Comparison of ENCODE assay signal across 8 mouse cellular contexts in the genomic region with DNA sequence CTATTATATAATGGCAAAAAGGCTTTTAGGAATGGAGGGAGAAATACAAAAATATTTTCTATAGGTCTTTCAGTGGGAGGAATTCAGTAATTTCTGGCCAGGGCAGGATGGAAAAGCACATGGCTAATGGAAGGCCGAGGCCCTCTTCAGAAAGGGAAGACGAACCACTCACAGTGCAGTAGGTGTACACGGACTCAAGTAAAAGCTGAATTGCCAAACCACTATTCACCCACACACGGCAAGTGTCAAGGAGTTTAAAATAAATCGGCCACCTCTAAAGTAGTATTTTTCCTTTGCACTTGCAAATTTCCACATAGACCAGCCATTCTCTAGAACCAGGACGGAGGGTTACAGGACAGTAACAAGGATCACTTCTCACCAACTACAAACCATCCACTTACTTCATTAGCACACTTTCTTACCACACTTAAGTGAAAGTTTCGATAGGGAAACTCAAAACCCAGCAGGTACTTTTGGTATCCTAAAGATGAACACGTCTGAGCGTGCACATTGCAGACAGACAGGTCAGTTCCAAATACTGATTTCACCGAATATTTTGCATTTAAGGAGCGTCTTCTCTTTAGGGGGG. TPM values are rescaled to one million over a fixed set of nuclear protein-coding genes. Genes with fewer than 3 reads are reported as not detected.
DNase-seq lines count a peak whose midpoint lies in the region; ATAC-seq and TF ChIP-seq lines count a peak whose summit lies in the region.

No protein-coding gene starts in this region.

- H3K4me1 ChIP-seq in embryonic facial prominence, embryonic 10.5 days: peaks cover 13% of the 10 kb centered on the region
- H3K4me1 ChIP-seq in midbrain, postnatal 0 days (ENCODE audit: insufficient read depth, low read length): no peaks in the 10 kb centered on the region; the same call in 1 of the 2 replicates

- TF ChIP-seq CTCF in left cerebral cortex, adult 2 months (IDR thresholded peaks at IDR 0.05): no peak
- TF ChIP-seq CTCF in midbrain, postnatal 0 days (IDR thresholded peaks at IDR 0.05): no peak

- ATAC-seq in inflammation-experienced regulatory T-cells, adult 6 months: peak; percentile 13
- ATAC-seq in midbrain, postnatal 0 days (ENCODE audit: low FRiP score): no peak

- peak overlapping the region; percentile 60 for H3K4me2 ChIP-seq in midbrain, postnatal 0 days (ENCODE audit: low read depth, low read length, poor library complexity, severe bottlenecking)

- H3K27me3 ChIP-seq in embryonic facial prominence, embryonic 10.5 days (replicated peaks; ENCODE audit: low read depth, poor library complexity, severe bottlenecking): no peaks in the 10 kb centered on the region
- H3K27me3 ChIP-seq in midbrain, postnatal 0 days (ENCODE audit: insufficient read depth, low read length): no peaks in the 10 kb centered on the region

- peak overlapping the region; percentile 100 for H3K9ac ChIP-seq in midbrain, postnatal 0 days (replicated peaks; ENCODE audit: low read length, poor library complexity, severe bottlenecking)

- peak overlapping the region; percentile 96 for H3K27ac ChIP-seq in left cerebral cortex, adult 2 months
- H3K27ac ChIP-seq in embryonic facial prominence, embryonic 10.5 days (replicated peaks): peak overlapping the region; percentile 100
- H3K27ac ChIP-seq in midbrain, postnatal 0 days (ENCODE audit: low read depth, low read length): peak overlapping the region; percentile 99; the same call in 1 of the 2 replicates

- WGBS in embryonic facial prominence, embryonic 10.5 days: 29% methylated on average over 11 of the region's 11 CpGs
- WGBS in midbrain, postnatal 0 days: 6% methylated on average over 11 of the region's 11 CpGs

- no peaks in the 10 kb centered on the region for H3K9me3 ChIP-seq in embryonic facial prominence, embryonic 10.5 days
- no peaks in the 10 kb centered on the region for H3K9me3 ChIP-seq in midbrain, postnatal 0 days (ENCODE audit: low read length)

- intact Hi-C loops in left cerebral cortex, adult 2 months (cut with DNase I): loop anchor here (2.0 to 10.0 kb wide), 4 partner anchors 34 to 222 kb away; no protein-coding TSS in a partner anchor

- peak overlapping the region; percentile 98 for H3K4me3 ChIP-seq in left cerebral cortex, adult 2 months
- H3K4me3 ChIP-seq in embryonic facial prominence, embryonic 10.5 days: peak overlapping the region; percentile 100
- peak overlapping the region; percentile 100 for H3K4me3 ChIP-seq in midbrain, postnatal 0 days (ENCODE audit: low read depth, low read length)

- H3K36me3 ChIP-seq in embryonic facial prominence, embryonic 10.5 days (replicated peaks): peaks cover 45% of the 10 kb centered on the region
- no peaks in the 10 kb centered on the region for H3K36me3 ChIP-seq in midbrain, postnatal 0 days (ENCODE audit: insufficient read depth, low read length)

- no peak for DNase-seq in left cerebral cortex, adult 2 months (ENCODE audit: extremely low spot score in 1 of 2, low spot score in 2 of 2)
- DNase-seq in left cerebral cortex, adult 11 months (ENCODE audit: low spot score): no peak
- DNase-seq in embryonic facial prominence, embryonic 10.5 days (ENCODE audit: low spot score): no peak
- no peak for DNase-seq in midbrain, postnatal 0 days (ENCODE audit: low spot score)
- no peak for DNase-seq in adrenal gland, adult 18-20 months (ENCODE audit: low spot score in 2 of 2)
- DNase-seq in adrenal gland, postnatal 4 days (ENCODE audit: low spot score in 2 of 2): no peak
- no peak for DNase-seq in layer of hippocampus, postnatal 14 days (ENCODE audit: low spot score in 2 of 2)

RNA-seq across cellular contexts. Expression of a gene that starts 1.2 kb away (rescaled TPM):
- total RNA-seq in left cerebral cortex, adult 2 months (2021): 10 to 100 TPM; 66.9 to 67.5 TPM
- 78.0 and 79.7 TPM in 2 replicates for polyA plus RNA-seq in embryonic facial prominence, embryonic 10.5 days (2016; fragmentation: Nextera tagmentation; extraction: Ambion mirVana)
- polyA plus RNA-seq in inflammation-experienced regulatory T-cells, adult 6 months (2017; shearing (Covaris generic)): 10 to 100 TPM; 24.5 to 35.9 (median 35.5) TPM
- total RNA-seq in midbrain, postnatal 0 days (2014; rRNA removed): 78.8 and 85.8 TPM in 2 replicates
- 16.6 and 20.1 TPM in 2 replicates for polyA plus RNA-seq in midbrain, postnatal 0 days (2015; fragmentation: Nextera tagmentation; extraction: Ambion mirVana)
- 100 to 1,000 TPM; 103 to 135 TPM for total RNA-seq in adrenal gland, adult 18-20 months (2021)
- total RNA-seq in adrenal gland, postnatal 4 days (2021): 100 to 1,000 TPM; 142 to 151 TPM
- 10 to 100 TPM; 62.3 to 75.3 TPM for total RNA-seq in layer of hippocampus, postnatal 14 days (2021)

RNA-seq across cellular contexts. Expression of a gene that starts 59.4 kb away (rescaled TPM):
- total RNA-seq in left cerebral cortex, adult 2 months (2021): not detected
- polyA plus RNA-seq in embryonic facial prominence, embryonic 10.5 days (2016; fragmentation: Nextera tagmentation; extraction: Ambion mirVana): not detected in 2 replicates
- not detected for polyA plus RNA-seq in inflammation-experienced regulatory T-cells, adult 6 months (2017; shearing (Covaris generic))
- not detected in 2 replicates for total RNA-seq in midbrain, postnatal 0 days (2014; rRNA removed)
- not detected in 2 replicates for polyA plus RNA-seq in midbrain, postnatal 0 days (2015; fragmentation: Nextera tagmentation; extraction: Ambion mirVana)
- not detected for total RNA-seq in adrenal gland, adult 18-20 months (2021)
- total RNA-seq in adrenal gland, postnatal 4 days (2021): not detected
- total RNA-seq in layer of hippocampus, postnatal 14 days (2021): not detected
